11 mouse cellular contexts compared by ENCODE assay signal in the genomic region with DNA sequence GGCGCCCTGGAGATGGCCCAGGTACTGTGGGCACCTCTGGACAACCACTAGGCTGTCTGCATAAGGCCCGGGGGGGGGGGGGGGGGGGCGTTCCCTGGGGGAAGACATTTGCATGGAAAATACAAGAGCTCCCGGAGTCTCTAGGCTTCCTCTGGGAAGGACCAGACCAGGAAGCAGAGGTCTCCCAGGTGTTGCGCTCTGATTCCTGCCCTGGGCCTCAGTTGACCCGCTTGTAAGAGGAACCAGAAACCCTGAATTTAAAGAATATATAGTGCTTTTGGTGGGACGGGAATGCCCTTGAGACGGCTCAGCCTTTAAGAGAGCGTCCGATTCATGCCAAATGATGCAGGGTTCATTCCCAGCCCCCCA. TPM values are rescaled to one million over a fixed set of nuclear protein-coding genes. Genes with fewer than 3 reads are reported as not detected.
A peak's percentile ranks its signal among the peaks of the same experiment; 100 is the strongest.
DNase-seq lines count a peak whose midpoint lies in the region; ATAC-seq lines count a peak whose summit lies in the region.
"Had no signal": no experiment of that assay in that cellular context is flagged by ENCODE, and none has a peak within 500 bp of the region (broad histone marks: within the 10 kb centered on the region; RNA-seq: fewer than 3 reads in every experiment).

No protein-coding gene starts in this region.

- DNase-seq in heart, postnatal 4 days, result no peak
- DNase-seq in right cerebral cortex, postnatal 4 days, result no peak
- DNase-seq in adrenal gland, postnatal 14 days, result no peak
- DNase-seq in kidney, postnatal 4 days, result no peak
- DNase-seq: thymus, postnatal 25 days had no signal

- WGBS in heart, embryonic 14.5 days, result 38% methylated on average over 9 of the region's 10 CpGs
- 17% methylated on average over 10 of the region's 10 CpGs for WGBS in embryonic facial prominence, embryonic 13.5 days
- whole genome bisulfite sequencing in hindbrain, embryonic 16.5 days, result 25% methylated on average over 9 of the region's 10 CpGs
- 18% methylated on average over 8 of the region's 10 CpGs for WGBS in midbrain, embryonic 12.5 days

- H3K9me3 ChIP-seq in heart, embryonic 14.5 days (ENCODE audit: control insufficient read depth, low read length), result no peaks in the 10 kb centered on the region
- H3K9me3 ChIP-seq in embryonic facial prominence, embryonic 13.5 days, result no peaks in the 10 kb centered on the region
- no peaks in the 10 kb centered on the region for H3K9me3 ChIP-seq in hindbrain, embryonic 16.5 days (ENCODE audit: control insufficient read depth, low read length)
- H3K9me3 ChIP-seq in midbrain, embryonic 12.5 days, result no peaks in the 10 kb centered on the region

- H3K4me3 ChIP-seq in heart, embryonic 14.5 days (ENCODE audit: control insufficient read depth in 1 of 2, insufficient read depth in 1 of 2, low read depth in 1 of 2, low read length in 2 of 2), result peak overlapping the region; percentile 43 to 44
- peak overlapping the region; percentile 41 for H3K4me3 ChIP-seq in embryonic facial prominence, embryonic 13.5 days
- H3K4me3 ChIP-seq in hindbrain, embryonic 16.5 days (ENCODE audit: low read length), result peak overlapping the region; percentile 28
- peak overlapping the region; percentile 37 for H3K4me3 ChIP-seq in midbrain, embryonic 12.5 days

- H3K27ac ChIP-seq in heart, embryonic 14.5 days (replicated peaks in 1 of 2; ENCODE audit: control insufficient read depth in 1 of 2, insufficient read depth in 1 of 2, low read depth in 2 of 2, low read length in 2 of 2), result peak overlapping the region; percentile 31 to 38; a peak in 2 of 4 replicates
- H3K27ac ChIP-seq in embryonic facial prominence, embryonic 13.5 days, result peak overlapping the region; percentile 16; the same call in 1 of the 2 replicates
- no peak overlapping the region; the same call in 1 of the 2 replicates for H3K27ac ChIP-seq in hindbrain, embryonic 16.5 days (ENCODE audit: low read depth, low read length)
- H3K27ac ChIP-seq in midbrain, embryonic 12.5 days (replicated peaks), result peak overlapping the region; percentile 75
- H3K27ac ChIP-seq: layer of hippocampus, adult 2 months had no signal

- H3K4me2 ChIP-seq in heart, embryonic 14.5 days (ENCODE audit: low read length), result peak overlapping the region; percentile 75
- peak overlapping the region; percentile 64 for H3K4me2 ChIP-seq in embryonic facial prominence, embryonic 13.5 days
- H3K4me2 ChIP-seq in hindbrain, embryonic 16.5 days (ENCODE audit: low read length), result peak overlapping the region; percentile 54
- peak overlapping the region; percentile 51 for H3K4me2 ChIP-seq in midbrain, embryonic 12.5 days (replicated peaks)

- H3K4me1 ChIP-seq in heart, embryonic 14.5 days (ENCODE audit: control insufficient read depth in 2 of 2, insufficient read depth in 2 of 2, low read length in 2 of 2), result peaks cover 0 to 4% of the 10 kb centered on the region in 2 experiments; a peak in 2 of 4 replicates
- peaks cover 16% of the 10 kb centered on the region for H3K4me1 ChIP-seq in embryonic facial prominence, embryonic 13.5 days
- peaks cover 6% of the 10 kb centered on the region for H3K4me1 ChIP-seq in hindbrain, embryonic 16.5 days (ENCODE audit: control insufficient read depth, insufficient read depth, low read depth, low read length)
- peaks cover 25% of the 10 kb centered on the region for H3K4me1 ChIP-seq in midbrain, embryonic 12.5 days

- peaks cover 76% of the 10 kb centered on the region for H3K36me3 ChIP-seq in heart, embryonic 14.5 days (ENCODE audit: control insufficient read depth, insufficient read depth, low read length)
- peaks cover 32% of the 10 kb centered on the region for H3K36me3 ChIP-seq in embryonic facial prominence, embryonic 13.5 days
- peaks cover 46% of the 10 kb centered on the region for H3K36me3 ChIP-seq in hindbrain, embryonic 16.5 days (ENCODE audit: control insufficient read depth, insufficient read depth, low read length)
- H3K36me3 ChIP-seq in midbrain, embryonic 12.5 days, result peaks cover 54% of the 10 kb centered on the region

- H3K9ac ChIP-seq in heart, embryonic 14.5 days (ENCODE audit: low read length), result peak overlapping the region; percentile 68
- peak overlapping the region; percentile 59 for H3K9ac ChIP-seq in embryonic facial prominence, embryonic 13.5 days
- H3K9ac ChIP-seq in hindbrain, embryonic 16.5 days (ENCODE audit: low read depth, low read length), result no peak overlapping the region
- H3K9ac ChIP-seq in midbrain, embryonic 12.5 days (replicated peaks), result peak overlapping the region; percentile 49

- peak; percentile 11; the same call in 1 of the 2 replicates for ATAC-seq in heart, embryonic 14.5 days (ENCODE audit: insufficient number of reproducible peaks, insufficient read depth, low FRiP score, low read depth)
- ATAC-seq in embryonic facial prominence, embryonic 13.5 days (ENCODE audit: insufficient number of reproducible peaks, insufficient read depth, low FRiP score, low TSS enrichment, low read depth), result no peak
- ATAC-seq in hindbrain, embryonic 16.5 days, result no peak
- no peak for ATAC-seq in midbrain, embryonic 12.5 days (ENCODE audit: low FRiP score, low read depth)
- ATAC-seq: CD4-positive, CD25-positive, alpha-beta regulatory T cell, adult 4 months had no signal

- H3K27me3 ChIP-seq in heart, embryonic 14.5 days (ENCODE audit: control insufficient read depth, insufficient read depth, low read length), result no peaks in the 10 kb centered on the region
- no peaks in the 10 kb centered on the region for H3K27me3 ChIP-seq in embryonic facial prominence, embryonic 13.5 days
- H3K27me3 ChIP-seq in hindbrain, embryonic 16.5 days (replicated peaks; ENCODE audit: control insufficient read depth, insufficient read depth, low read length), result no peaks in the 10 kb centered on the region
- H3K27me3 ChIP-seq in midbrain, embryonic 12.5 days, result peaks cover 16% of the 10 kb centered on the region

RNA-seq across cellular contexts. Expression of a gene that starts 5.4 kb away (rescaled TPM):
- 38.0 and 42.7 TPM in 2 replicates for polyA plus RNA-seq in heart, embryonic 14.5 days (2014; fragmentation: Nextera tagmentation; extraction: Ambion mirVana)
- total RNA-seq in heart, postnatal 4 days (2021), result 10 to 100 TPM; 16.7 to 18.6 TPM
- 65.1 and 72.3 TPM in 2 replicates for polyA plus RNA-seq in embryonic facial prominence, embryonic 13.5 days (2015; fragmentation: Nextera tagmentation; extraction: Ambion mirVana)
- polyA plus RNA-seq in hindbrain, embryonic 16.5 days (2015; fragmentation: Nextera tagmentation; extraction: Ambion mirVana), result 50.8 and 56.9 TPM in 2 replicates
- polyA plus RNA-seq in midbrain, embryonic 12.5 days (2016; fragmentation: Nextera tagmentation; extraction: Ambion mirVana), result 50.2 and 53.4 TPM in 2 replicates
- total RNA-seq in adrenal gland, postnatal 14 days (2021), result 25.3 and 26.8 TPM in 2 replicates

RNA-seq across cellular contexts. Expression of a gene that starts 10.8 kb away (rescaled TPM):
- 0.68 TPM in 1 of 2 replicates, not detected in the other for polyA plus RNA-seq in heart, embryonic 14.5 days (2014; fragmentation: Nextera tagmentation; extraction: Ambion mirVana)
- not detected for total RNA-seq in heart, postnatal 4 days (2021)
- polyA plus RNA-seq in embryonic facial prominence, embryonic 13.5 days (2015; fragmentation: Nextera tagmentation; extraction: Ambion mirVana), result 0.34 and 0.58 TPM in 2 replicates
- polyA plus RNA-seq in hindbrain, embryonic 16.5 days (2015; fragmentation: Nextera tagmentation; extraction: Ambion mirVana), result 2.6 and 3.4 TPM in 2 replicates
- polyA plus RNA-seq in midbrain, embryonic 12.5 days (2016; fragmentation: Nextera tagmentation; extraction: Ambion mirVana), result 2.8 and 3.5 TPM in 2 replicates
- not detected in 2 replicates for total RNA-seq in adrenal gland, postnatal 14 days (2021)

RNA-seq across cellular contexts. Expression of a gene that starts 23.8 kb away (rescaled TPM):
- polyA plus RNA-seq in heart, embryonic 14.5 days (2014; fragmentation: Nextera tagmentation; extraction: Ambion mirVana), result 0.22 TPM in 1 of 2 replicates, not detected in the other
- total RNA-seq in heart, postnatal 4 days (2021), result under 1 TPM; 0.09 to 0.36 TPM
- polyA plus RNA-seq in embryonic facial prominence, embryonic 13.5 days (2015; fragmentation: Nextera tagmentation; extraction: Ambion mirVana), result 0.21 and 0.29 TPM in 2 replicates
- polyA plus RNA-seq in hindbrain, embryonic 16.5 days (2015; fragmentation: Nextera tagmentation; extraction: Ambion mirVana), result 0.53 and 0.60 TPM in 2 replicates
- polyA plus RNA-seq in midbrain, embryonic 12.5 days (2016; fragmentation: Nextera tagmentation; extraction: Ambion mirVana), result 0.20 and 0.43 TPM in 2 replicates
- 0.26 TPM in 1 of 2 replicates, not detected in the other for total RNA-seq in adrenal gland, postnatal 14 days (2021)

RNA-seq across cellular contexts. Expression of a gene that starts 23.9 kb away (rescaled TPM):
- polyA plus RNA-seq in heart, embryonic 14.5 days (2014; fragmentation: Nextera tagmentation; extraction: Ambion mirVana), result 2.6 and 3.6 TPM in 2 replicates
- total RNA-seq in heart, postnatal 4 days (2021), result 1 to 10 TPM; 3.0 to 5.4 TPM
- polyA plus RNA-seq in embryonic facial prominence, embryonic 13.5 days (2015; fragmentation: Nextera tagmentation; extraction: Ambion mirVana), result 4.6 and 5.8 TPM in 2 replicates
- polyA plus RNA-seq in hindbrain, embryonic 16.5 days (2015; fragmentation: Nextera tagmentation; extraction: Ambion mirVana), result 6.5 and 6.8 TPM in 2 replicates
- polyA plus RNA-seq in midbrain, embryonic 12.5 days (2016; fragmentation: Nextera tagmentation; extraction: Ambion mirVana), result 2.6 and 4.6 TPM in 2 replicates
- 5.1 and 5.9 TPM in 2 replicates for total RNA-seq in adrenal gland, postnatal 14 days (2021)

RNA-seq across cellular contexts. Expression of a gene that starts 30.8 kb away (rescaled TPM):
- 23.7 and 27.7 TPM in 2 replicates for polyA plus RNA-seq in heart, embryonic 14.5 days (2014; fragmentation: Nextera tagmentation; extraction: Ambion mirVana)
- total RNA-seq in heart, postnatal 4 days (2021), result 10 to 100 TPM; 38.2 to 41.4 TPM
- 19.4 and 21.8 TPM in 2 replicates for polyA plus RNA-seq in embryonic facial prominence, embryonic 13.5 days (2015; fragmentation: Nextera tagmentation; extraction: Ambion mirVana)
- polyA plus RNA-seq in hindbrain, embryonic 16.5 days (2015; fragmentation: Nextera tagmentation; extraction: Ambion mirVana), result 58.5 and 58.6 TPM in 2 replicates
- polyA plus RNA-seq in midbrain, embryonic 12.5 days (2016; fragmentation: Nextera tagmentation; extraction: Ambion mirVana), result 34.6 and 41.1 TPM in 2 replicates
- 29.8 and 39.3 TPM in 2 replicates for total RNA-seq in adrenal gland, postnatal 14 days (2021)
